In genomic region chr1:181521401-181522091, GRCm38 (mm10) we compare ENCODE assay signal across 22 mouse cellular contexts. TPM values are rescaled to one million over a fixed set of nuclear protein-coding genes. Genes with fewer than 3 reads are reported as not detected.
DNase-seq lines count a peak whose midpoint lies in the region; ATAC-seq lines count a peak whose summit lies in the region.
"Had no signal": no experiment of that assay in that cellular context is flagged by ENCODE, and none has a peak within 500 bp of the region (broad histone marks: within the 10 kb centered on the region; RNA-seq: fewer than 3 reads in every experiment).

No protein-coding gene starts in this region.

- no peak overlapping the region for H3K9ac ChIP-seq in embryonic facial prominence, embryonic 14.5 days (ENCODE audit: low read depth, low read length)
- H3K9ac ChIP-seq: forebrain, embryonic 12.5 days; limb, embryonic 12.5 days; liver, embryonic 14.5 days; midbrain, embryonic 15.5 days had no signal

- H3K27me3 ChIP-seq in embryonic facial prominence, embryonic 14.5 days (replicated peaks; ENCODE audit: control insufficient read depth, insufficient read depth, low read length): no peaks in the 10 kb centered on the region
- no peaks in the 10 kb centered on the region for H3K27me3 ChIP-seq in embryonic facial prominence, embryonic 10.5 days (replicated peaks; ENCODE audit: low read depth, poor library complexity, severe bottlenecking)
- H3K27me3 ChIP-seq: forebrain, embryonic 12.5 days; limb, embryonic 12.5 days; midbrain, embryonic 15.5 days had no signal

- WGBS in embryonic facial prominence, embryonic 14.5 days: 54% methylated on average over 11 of the region's 11 CpGs
- 69% methylated on average over 11 of the region's 11 CpGs for WGBS in embryonic facial prominence, embryonic 10.5 days

- no peak overlapping the region for H3K4me2 ChIP-seq in embryonic facial prominence, embryonic 14.5 days (ENCODE audit: low read depth, low read length)
- H3K4me2 ChIP-seq: forebrain, embryonic 12.5 days; heart, embryonic 11.5 days; limb, embryonic 12.5 days; midbrain, embryonic 15.5 days had no signal

- ATAC-seq in embryonic facial prominence, embryonic 14.5 days (ENCODE audit: low read depth): 0 out of 2 replicates have a peak, but pooled peaks have one; percentile 47
- no peak for ATAC-seq in megakaryocyte-erythroid progenitor cell, adult 5-6 weeks (replicated peaks; ENCODE audit: low FRiP score, low TSS enrichment, poor library complexity, severe bottlenecking)
- ATAC-seq: activated CD4-positive, CD25-positive, alpha-beta regulatory T cell, adult 4 months; midbrain, embryonic 15.5 days had no signal

- peaks cover 12% of the 10 kb centered on the region for H3K4me1 ChIP-seq in embryonic facial prominence, embryonic 14.5 days (ENCODE audit: control insufficient read depth, insufficient read depth, low read length)
- H3K4me1 ChIP-seq in embryonic facial prominence, embryonic 10.5 days: peaks cover 30% of the 10 kb centered on the region
- H3K4me1 ChIP-seq: midbrain, embryonic 15.5 days had no signal

- H3K9me3 ChIP-seq in embryonic facial prominence, embryonic 14.5 days (ENCODE audit: control insufficient read depth, low read length): no peaks in the 10 kb centered on the region
- H3K9me3 ChIP-seq in embryonic facial prominence, embryonic 10.5 days: no peaks in the 10 kb centered on the region
- H3K9me3 ChIP-seq: forebrain, embryonic 12.5 days; limb, embryonic 12.5 days; midbrain, embryonic 15.5 days had no signal

- H3K36me3 ChIP-seq in embryonic facial prominence, embryonic 14.5 days (ENCODE audit: control insufficient read depth, insufficient read depth, low read length): no peaks in the 10 kb centered on the region
- no peaks in the 10 kb centered on the region for H3K36me3 ChIP-seq in embryonic facial prominence, embryonic 10.5 days (replicated peaks)
- H3K36me3 ChIP-seq: forebrain, embryonic 12.5 days; limb, embryonic 12.5 days; midbrain, embryonic 15.5 days had no signal

- no peak overlapping the region for H3K4me3 ChIP-seq in embryonic facial prominence, embryonic 14.5 days (ENCODE audit: low read depth, low read length)
- no peak overlapping the region for H3K4me3 ChIP-seq in embryonic facial prominence, embryonic 10.5 days
- H3K4me3 ChIP-seq: forebrain, embryonic 12.5 days; limb, embryonic 12.5 days; midbrain, embryonic 15.5 days had no signal

- peak; percentile 56 for DNase-seq in embryonic facial prominence, embryonic 14.5 days (ENCODE audit: low spot score)
- DNase-seq in embryonic facial prominence, embryonic 10.5 days (ENCODE audit: low spot score): no peak
- DNase-seq in layer of hippocampus, adult 18-20 months (ENCODE audit: low spot score in 2 of 2): peak; percentile 32 to 42
- no peak for DNase-seq in layer of hippocampus, postnatal 25 days (ENCODE audit: extremely low spot score in 1 of 2, low spot score in 1 of 2)
- DNase-seq in testis, postnatal 14 days (ENCODE audit: low spot score): peak; percentile 32
- no peak for DNase-seq in testis, postnatal 10 days (ENCODE audit: low spot score)
- DNase-seq in telencephalon, adult 2 months (ENCODE audit: low read depth, low spot score): peak; percentile 49
- DNase-seq: cerebellum, postnatal 25 days; gastrocnemius, postnatal 25 days; lung, postnatal 4 days had no signal

- H3K27ac ChIP-seq in embryonic facial prominence, embryonic 14.5 days (replicated peaks; ENCODE audit: low read depth, low read length): no peak overlapping the region; the same call in 1 of the 2 replicates
- H3K27ac ChIP-seq in embryonic facial prominence, embryonic 10.5 days (replicated peaks): no peak overlapping the region
- H3K27ac ChIP-seq: forebrain, embryonic 12.5 days; limb, embryonic 12.5 days; liver, embryonic 14.5 days; midbrain, embryonic 15.5 days had no signal

RNA-seq across cellular contexts. Expression of gene Ccdc121, which starts 10.3 kb away (rescaled TPM):
- 0.10 and 0.36 TPM in 2 replicates for polyA plus RNA-seq in embryonic facial prominence, embryonic 14.5 days (2014; fragmentation: Nextera tagmentation; extraction: Ambion mirVana)
- 0.08 and 0.16 TPM in 2 replicates for polyA plus RNA-seq in embryonic facial prominence, embryonic 10.5 days (2016; fragmentation: Nextera tagmentation; extraction: Ambion mirVana)
- under 1 TPM; 0.48 to 0.77 TPM for total RNA-seq in layer of hippocampus, adult 18-20 months (2021)
- under 1 TPM; 0.34 to 0.52 TPM for total RNA-seq in layer of hippocampus, postnatal 25 days (2021)
- not detected in 2 replicates for total RNA-seq in megakaryocyte-erythroid progenitor cell, adult 5-6 weeks (2014; fragmentation: Nextera tagmentation)
- total RNA-seq in megakaryocyte-erythroid progenitor cell, adult 5-6 weeks (2017): not detected in 2 replicates
- total RNA-seq: adrenal gland, postnatal 4 days; gastrocnemius, postnatal 25 days; hematopoietic stem cell, adult 5-6 weeks had no signal
- polyA plus RNA-seq: activated CD4-positive, CD25-positive, alpha-beta regulatory T cell, adult 4 months; forebrain, embryonic 12.5 days; limb, embryonic 12.5 days; liver, embryonic 14.5 days; midbrain, embryonic 15.5 days; neural tube, embryonic 11.5 days; small intestine, adult 2 months; testis, adult 2 months had no signal

RNA-seq across cellular contexts. Expression of gene Dnah14, which starts 54.8 kb away (rescaled TPM):
- 1.7 and 1.8 TPM in 2 replicates for polyA plus RNA-seq in embryonic facial prominence, embryonic 14.5 days (2014; fragmentation: Nextera tagmentation; extraction: Ambion mirVana)
- 1.7 and 1.8 TPM in 2 replicates for polyA plus RNA-seq in embryonic facial prominence, embryonic 10.5 days (2016; fragmentation: Nextera tagmentation; extraction: Ambion mirVana)
- total RNA-seq in layer of hippocampus, adult 18-20 months (2021): 1 to 10 TPM in 1 of 2 experiments, under 1 TPM in 1; 0.77 to 2.3 TPM
- under 1 TPM; 0.25 to 0.87 TPM for total RNA-seq in layer of hippocampus, postnatal 25 days (2021)
- total RNA-seq in megakaryocyte-erythroid progenitor cell, adult 5-6 weeks (2014; fragmentation: Nextera tagmentation): not detected in 2 replicates
- total RNA-seq in megakaryocyte-erythroid progenitor cell, adult 5-6 weeks (2017): 0.84 and 4.8 TPM in 2 replicates
- total RNA-seq: adrenal gland, postnatal 4 days had no signal
- polyA plus RNA-seq: small intestine, adult 2 months had no signal

Comparison
In these comparisons a context has a peak if more than half of its experiments do, and no peak if none do; other contexts are left out.
1. DNase-seq: peak in embryonic facial prominence, embryonic 14.5 days (single experiment), layer of hippocampus, adult 18-20 months (2 of 2), testis, postnatal 14 days (single experiment) and telencephalon, adult 2 months (single experiment); none in embryonic facial prominence, embryonic 10.5 days (single experiment), layer of hippocampus, postnatal 25 days (0 of 2) and testis, postnatal 10 days (single experiment).